ENCODE assay signal across 20 mouse cellular contexts in the genomic region with DNA sequence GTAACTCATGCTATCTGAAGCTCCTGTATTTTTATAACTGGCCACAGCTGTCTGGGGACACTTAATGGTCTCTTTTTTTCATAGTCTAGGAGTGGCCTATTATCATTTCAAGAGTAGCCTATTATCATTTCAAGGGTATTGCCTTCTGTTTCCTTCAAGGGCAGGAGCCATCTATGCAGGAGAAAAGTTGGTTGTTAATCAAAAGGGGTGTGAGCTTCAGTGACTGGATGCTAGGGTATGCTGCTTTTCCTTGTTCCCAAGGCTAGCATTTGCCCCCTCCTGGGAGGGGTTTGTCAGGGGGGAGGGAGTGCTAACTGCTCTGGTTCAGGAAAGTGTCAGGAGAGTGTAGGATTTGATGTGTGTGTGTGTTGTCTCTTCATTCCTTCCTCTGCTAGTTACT.
DNase-seq lines count a peak whose midpoint lies in the region; TF ChIP-seq lines count a peak whose summit lies in the region.
"Had no signal": no experiment of that assay in that cellular context is flagged by ENCODE, and none has a peak within 500 bp of the region (broad histone marks: within the 10 kb centered on the region; RNA-seq: fewer than 3 reads in every experiment).

No protein-coding gene starts in this region.

- H3K4me1 ChIP-seq in ES-E14 (ENCODE audit: control insufficient read depth in 2 of 2, insufficient read depth in 2 of 2, low read length in 2 of 2, poor library complexity in 1 of 2), result no peaks in the 10 kb centered on the region
- H3K4me1 ChIP-seq: embryonic facial prominence, embryonic 13.5 days; embryonic facial prominence, embryonic 15.5 days; forebrain, embryonic 10.5 days; forebrain, embryonic 12.5 days had no signal

- in situ Hi-C loops in ES-E14 (cut with MboI; ENCODE audit: low sequenced_read_pairs in 2 of 2, unreplicated experiment in 2 of 2), result no loop called here

- H3K9ac ChIP-seq in ES-E14 (ENCODE audit: insufficient read depth, low read depth, low read length, poor library complexity, severe bottlenecking), result no peak overlapping the region
- H3K9ac ChIP-seq: embryonic facial prominence, embryonic 13.5 days; embryonic facial prominence, embryonic 15.5 days; forebrain, embryonic 12.5 days had no signal

- H3K4me3 ChIP-seq in ES-E14 (ENCODE audit: insufficient read depth in 1 of 2, low read depth in 1 of 2, low read length in 2 of 2, poor library complexity in 1 of 2, severe bottlenecking in 1 of 2), result no peak overlapping the region
- H3K4me3 ChIP-seq: embryonic facial prominence, embryonic 13.5 days; embryonic facial prominence, embryonic 15.5 days; erythroblast, embryonic 14.5 days; forebrain, embryonic 10.5 days; forebrain, embryonic 12.5 days had no signal

- H3K27ac ChIP-seq in ES-E14 (ENCODE audit: insufficient read depth, low read depth, low read length, poor library complexity, severe bottlenecking), result no peak overlapping the region
- H3K27ac ChIP-seq: embryonic facial prominence, embryonic 13.5 days; embryonic facial prominence, embryonic 15.5 days; forebrain, embryonic 10.5 days; forebrain, embryonic 12.5 days had no signal

- DNase-seq in ES-CJ7 (ENCODE audit: low read depth, low spot score), result peak; percentile 71
- DNase-seq in ES-E14 (ENCODE audit: low read depth, low spot score), result peak; percentile 16
- peak; percentile 68 for DNase-seq in ZHBTc4 (ENCODE audit: low read depth, low spot score)
- DNase-seq in right cerebral cortex, adult 18-20 months, result no peak
- no peak for DNase-seq in urinary bladder, postnatal 25 days (ENCODE audit: low spot score)
- DNase-seq: adrenal gland, adult 2 months; adrenal gland, postnatal 10 days; adrenal gland, postnatal 25 days; cerebellum, adult 11 months; cerebellum, adult 18-20 months; cerebellum, adult 8-10 months; cerebellum, adult 9-11 months; cerebellum, postnatal 14 days; cerebellum, postnatal 36 days; embryo, embryonic 11 days had no signal

- H3K36me3 ChIP-seq in ES-E14 (ENCODE audit: control insufficient read depth, insufficient read depth, low read length, poor library complexity, severe bottlenecking), result no peaks in the 10 kb centered on the region
- H3K36me3 ChIP-seq: embryonic facial prominence, embryonic 13.5 days; embryonic facial prominence, embryonic 15.5 days; forebrain, embryonic 10.5 days; forebrain, embryonic 12.5 days had no signal

- no peaks in the 10 kb centered on the region for H3K9me3 ChIP-seq in ES-E14 (ENCODE audit: control insufficient read depth, insufficient read depth, low read depth, low read length)
- H3K9me3 ChIP-seq: embryonic facial prominence, embryonic 13.5 days; embryonic facial prominence, embryonic 15.5 days; forebrain, embryonic 12.5 days had no signal

TF ChIP-seq in ES-E14, 5 proteins besides CTCF, POLR2A, EP300 and RAD21:
- TF ChIP-seq CHD2 (IDR thresholded peaks at IDR 0.05; ENCODE audit: low read depth, low read length) (no peak), ZNF384 (IDR thresholded peaks at IDR 0.05; ENCODE audit: low read depth, low read length) (no peak), MAFK (IDR thresholded peaks at IDR 0.05; ENCODE audit: insufficient read depth, low read depth, low read length) (no peak), HCFC1 (IDR thresholded peaks at IDR 0.05; ENCODE audit: borderline replicate concordance, insufficient read depth, low read length) (no peak), ZC3H11A (IDR thresholded peaks at IDR 0.05; ENCODE audit: borderline replicate concordance, low read depth, low read length) (no peak)

Comparison
In these comparisons a context has a peak if more than half of its experiments do, and no peak if none do; other contexts are left out.
1. DNase-seq: peak in ES-CJ7 (single experiment), ES-E14 (single experiment) and ZHBTc4 (single experiment); none in right cerebral cortex, adult 18-20 months (single experiment) and urinary bladder, postnatal 25 days (single experiment).